Mouse (Mus musculus): ENCODE measurements at regions not wholly inside any gene's neighbourhood (a gene's known extent, or its start where the extent isn't known, plus 50 kb on each side); places are given as distances from the start of the nearest gene placed in this dataset.
"Not testable (repeated sequence)": the region's sequence is repeated elsewhere in the genome, so short reads cannot be mapped to it uniquely, and the experiment has no call there.

DNA sequence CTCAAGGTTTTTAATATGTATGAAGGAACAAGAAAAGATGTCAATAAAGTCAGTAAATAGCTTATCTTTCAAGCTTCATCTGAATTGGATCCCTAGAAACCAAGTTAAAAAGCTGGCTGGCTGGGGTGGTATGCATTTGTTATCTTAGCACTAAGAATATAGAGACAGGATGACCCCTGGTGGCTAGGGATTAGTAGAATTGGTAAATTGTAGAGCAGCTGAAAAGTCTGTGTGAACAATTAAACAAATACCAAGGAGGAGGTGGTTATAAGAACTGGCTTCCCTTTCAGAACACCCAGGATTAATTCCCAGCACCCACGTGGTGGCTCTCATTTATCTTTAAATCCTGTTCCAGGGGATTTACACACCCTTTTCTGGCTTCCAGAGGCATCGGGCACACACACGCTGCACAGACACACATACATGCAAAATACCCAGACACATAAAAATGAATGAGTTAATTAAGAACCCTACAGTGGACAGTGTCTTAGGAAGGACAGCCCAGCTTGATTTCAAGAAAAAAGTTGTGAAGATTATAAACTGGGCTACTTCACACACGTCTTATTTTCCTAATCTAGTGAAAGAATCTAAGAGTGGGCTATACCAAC, 170.5 kb downstream of the Pdzph1 start:
- DNase-seq = no peak

DNA sequence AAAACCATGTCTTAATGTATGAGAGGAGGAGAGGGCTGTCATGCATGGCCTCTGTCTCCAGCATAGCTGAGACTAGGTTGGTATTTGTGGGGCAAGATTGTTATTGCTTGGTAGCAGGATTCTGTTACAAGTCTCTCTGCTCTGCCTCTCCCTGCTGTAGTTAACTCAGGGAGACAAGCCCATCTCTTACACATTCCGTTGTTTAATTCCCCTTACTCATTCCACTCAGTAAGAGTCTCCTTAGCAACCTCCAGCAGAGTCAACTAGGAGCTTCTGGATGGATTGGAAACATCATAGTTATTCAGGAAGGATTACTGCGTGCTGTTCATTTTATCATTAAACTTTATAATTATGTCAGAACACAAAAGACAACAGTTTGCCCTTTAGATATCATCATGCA, 171.8 kb downstream of the Pdzph1 start:
- no peak for DNase-seq

DNA sequence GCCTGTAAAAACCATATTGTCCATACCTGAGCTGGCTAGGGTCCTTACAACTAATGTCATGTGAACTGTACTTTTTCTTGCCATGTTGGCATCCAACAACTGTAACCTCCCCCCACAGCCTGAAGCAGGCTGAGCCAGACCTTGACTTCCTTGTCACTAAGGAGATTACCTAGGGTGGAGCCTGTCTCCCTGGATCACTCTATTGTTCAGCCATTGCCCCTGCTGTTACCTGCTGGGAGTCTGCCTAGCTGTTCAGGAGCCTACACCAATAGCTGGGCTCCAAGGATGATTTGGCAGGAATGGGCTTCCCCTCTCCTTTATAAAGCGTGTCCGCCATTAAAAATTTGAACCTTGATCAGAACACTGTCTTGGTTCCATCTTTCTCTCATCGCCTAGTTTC, 215.7 kb downstream of the Pdzph1 start:
- not testable (repeated sequence) for DNase-seq

DNA sequence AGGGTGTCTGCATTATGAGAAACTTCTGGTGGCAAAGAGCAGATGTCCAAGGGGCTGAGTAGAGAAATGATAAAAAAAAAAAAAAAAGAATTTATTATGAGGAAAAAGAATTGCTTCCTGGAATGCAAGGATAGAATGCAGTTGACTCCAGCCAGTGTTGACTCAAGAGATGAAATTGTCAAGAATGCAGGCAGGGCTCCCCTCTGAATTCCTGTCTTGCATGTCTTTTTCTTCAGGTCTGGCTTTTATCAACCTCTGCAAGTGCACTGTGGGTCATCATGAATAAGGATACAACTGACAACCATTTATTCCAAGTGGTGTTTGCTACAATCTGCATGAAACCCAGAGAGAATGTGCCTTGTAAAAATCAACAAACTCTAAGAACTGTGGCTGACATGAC, 217.6 kb downstream of the Pdzph1 start:
- no peak for DNase-seq

DNA sequence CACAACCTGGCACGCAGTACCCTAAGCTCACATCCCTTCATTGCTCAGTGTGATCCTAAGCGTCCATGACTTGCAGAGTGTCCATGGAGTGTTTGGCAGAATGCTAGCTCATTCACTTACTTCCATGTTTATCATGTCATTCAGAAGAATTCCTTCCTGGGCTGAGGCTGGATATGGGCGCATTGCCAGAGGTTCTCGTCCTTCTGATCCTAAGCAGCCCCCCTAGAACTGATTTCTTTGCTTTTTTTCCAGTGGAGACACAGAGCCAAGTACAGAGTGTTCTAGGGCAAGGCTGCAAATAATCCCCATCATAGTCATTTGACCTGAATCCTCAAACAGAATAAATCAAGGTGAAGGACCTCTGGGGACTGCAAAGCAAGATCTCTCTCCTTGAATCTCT, 226.0 kb downstream of the Pdzph1 start:
- peak; percentile 10 for DNase-seq

DNA sequence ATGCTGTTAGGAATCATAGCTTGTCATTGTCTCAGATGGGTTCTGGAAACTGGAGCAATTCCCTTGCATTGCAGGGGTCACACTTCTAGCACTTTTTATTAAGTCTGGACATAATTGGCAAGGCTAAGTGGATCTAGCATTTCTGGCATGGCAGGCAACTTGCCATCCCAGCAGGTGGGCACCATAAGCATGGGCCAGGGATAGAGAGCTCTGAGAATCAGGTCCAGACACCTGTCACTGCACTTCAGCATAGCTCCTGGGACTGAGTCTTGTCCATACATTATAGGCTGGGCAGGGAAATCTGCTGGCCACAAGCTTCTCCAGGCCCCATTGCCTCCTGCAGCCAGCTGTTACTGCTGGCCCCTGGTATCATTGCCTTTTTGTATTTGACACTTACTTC, 242.2 kb downstream of the Pdzph1 start:
- no peak for DNase-seq

DNA sequence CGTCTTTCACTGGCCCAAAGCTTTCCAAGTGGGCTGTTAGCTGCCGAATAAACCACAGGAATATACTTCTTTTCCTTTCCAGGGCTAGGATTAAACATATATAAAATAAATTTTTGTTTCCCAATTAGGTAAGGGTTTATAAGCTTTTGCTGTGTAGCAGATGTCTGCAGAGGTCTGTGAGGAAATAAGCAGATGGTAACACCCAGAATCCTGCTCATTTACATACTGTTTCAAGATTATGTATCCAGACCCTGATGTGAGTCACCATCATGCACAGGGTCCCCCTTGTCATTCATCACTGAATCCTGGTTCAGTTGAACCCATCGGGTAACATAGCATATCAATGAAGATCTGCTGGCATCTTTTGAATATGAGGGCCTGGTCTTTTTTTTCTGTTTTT, 242.9 kb downstream of the Pdzph1 start:
- no peak for DNase-seq

DNA sequence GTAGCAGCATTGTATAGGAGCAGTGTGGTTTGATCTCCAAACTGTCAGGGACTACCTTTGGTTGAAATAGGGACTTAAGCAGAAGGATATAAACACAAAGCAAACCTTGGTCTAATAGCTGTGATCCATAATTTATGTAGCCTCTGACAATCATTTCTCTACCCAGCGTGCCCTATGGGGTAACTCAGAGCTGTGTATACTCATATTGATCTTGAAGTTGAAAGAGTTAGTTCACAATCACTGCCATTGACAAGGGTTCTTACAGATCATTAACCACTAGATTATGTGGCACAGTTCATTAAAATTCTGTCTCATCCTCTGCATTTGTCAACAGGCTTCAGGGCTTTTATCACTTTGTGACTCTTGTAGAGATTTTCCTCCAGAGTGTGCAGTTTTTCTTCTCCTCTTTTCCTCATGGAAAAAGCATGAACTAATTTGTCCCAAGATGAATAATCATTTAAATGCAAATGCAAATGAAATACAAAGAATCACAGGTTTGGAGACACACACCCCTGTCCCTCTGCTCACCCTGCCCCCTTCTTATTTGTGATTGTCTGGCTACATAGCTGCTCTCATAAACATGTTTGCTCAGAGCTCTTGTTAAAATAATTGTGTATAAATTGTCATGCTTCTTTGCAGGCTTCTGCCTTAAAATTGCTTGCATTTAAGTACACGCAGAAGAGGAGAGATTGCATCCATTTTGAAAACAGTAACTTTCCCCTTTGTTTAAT, 280.3 kb downstream of the Pdzph1 start:
- no peak for DNase-seq

DNA sequence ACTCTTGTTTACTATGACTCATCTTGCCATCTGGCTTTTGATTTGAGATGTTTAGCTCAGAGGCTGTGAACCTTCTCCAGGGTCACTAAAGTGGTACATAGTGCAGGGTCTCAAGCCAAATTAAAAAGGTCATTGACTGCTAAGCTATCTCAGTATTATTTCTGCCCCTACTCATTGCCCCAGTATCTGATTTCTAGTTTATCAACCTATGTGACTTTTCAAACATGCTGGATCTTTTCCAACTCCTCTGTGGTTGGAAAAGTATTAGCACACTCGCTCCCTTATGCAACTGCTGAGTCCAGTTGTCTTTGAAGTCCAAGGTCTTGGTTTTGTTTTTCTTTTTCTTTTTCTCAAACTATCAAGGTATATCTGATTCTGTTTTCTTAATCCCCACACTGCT, 301.0 kb downstream of the Pdzph1 start:
- no peak for DNase-seq

DNA sequence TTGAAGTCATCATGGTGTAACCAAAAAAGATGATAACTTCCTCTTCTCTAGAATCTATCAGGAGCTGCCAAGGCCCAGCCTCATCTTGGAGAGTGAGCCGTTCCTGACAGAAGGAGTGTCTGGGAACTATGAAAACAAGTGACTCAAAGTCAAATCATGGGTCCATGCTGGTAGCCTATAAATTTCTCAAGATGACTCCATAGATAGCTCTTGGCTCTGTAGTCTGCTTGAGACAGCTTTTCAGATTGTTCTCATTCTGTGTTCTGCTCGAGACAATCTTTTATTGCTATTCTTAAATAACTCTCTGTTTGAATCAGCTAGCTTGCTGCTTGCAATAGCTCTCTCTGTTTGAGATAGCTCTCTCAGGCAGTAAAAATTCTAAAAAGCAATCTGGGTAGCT, 318.9 kb downstream of the Pdzph1 start:
- no peak for DNase-seq

DNA sequence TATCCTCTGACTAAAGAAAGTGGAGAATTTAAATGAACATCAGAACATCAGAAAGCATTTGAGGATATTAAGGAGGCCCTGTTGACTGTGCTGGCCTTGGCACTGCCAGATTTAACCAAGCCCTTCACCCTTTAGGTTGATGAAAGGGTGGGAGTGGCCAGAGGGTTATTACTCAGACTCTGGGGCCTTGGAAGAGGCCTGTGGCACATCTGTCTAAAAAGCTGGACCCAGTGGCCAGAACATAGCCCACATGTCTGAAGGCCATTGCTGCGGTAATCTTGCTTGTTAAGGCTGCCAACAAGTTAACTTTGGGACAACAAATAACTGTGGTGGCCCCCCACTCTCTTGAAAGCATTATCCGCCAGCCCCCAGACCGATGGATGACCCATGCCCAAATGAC, 323.1 kb downstream of the Pdzph1 start:
- DNase-seq = no peak

DNA sequence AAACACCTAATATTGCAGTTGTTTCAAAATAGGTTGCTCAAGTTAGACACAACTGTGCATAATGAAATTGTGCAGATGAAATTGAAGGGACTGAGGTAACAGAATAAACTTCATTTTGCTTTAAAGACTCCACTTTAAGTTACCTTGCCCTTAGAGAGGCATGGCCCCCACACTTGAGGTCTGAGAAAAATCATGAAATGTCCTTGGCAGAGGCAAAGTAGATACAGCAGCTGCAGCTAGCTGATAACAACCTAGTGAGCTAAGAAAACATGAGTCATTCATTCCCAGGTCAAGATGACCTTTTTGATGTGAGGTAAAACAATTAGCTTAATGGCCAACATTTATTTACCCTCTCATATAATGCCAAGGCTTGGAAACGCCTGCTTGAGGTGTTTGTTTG, 347.4 kb downstream of the Pdzph1 start:
- no peak for DNase-seq

DNA sequence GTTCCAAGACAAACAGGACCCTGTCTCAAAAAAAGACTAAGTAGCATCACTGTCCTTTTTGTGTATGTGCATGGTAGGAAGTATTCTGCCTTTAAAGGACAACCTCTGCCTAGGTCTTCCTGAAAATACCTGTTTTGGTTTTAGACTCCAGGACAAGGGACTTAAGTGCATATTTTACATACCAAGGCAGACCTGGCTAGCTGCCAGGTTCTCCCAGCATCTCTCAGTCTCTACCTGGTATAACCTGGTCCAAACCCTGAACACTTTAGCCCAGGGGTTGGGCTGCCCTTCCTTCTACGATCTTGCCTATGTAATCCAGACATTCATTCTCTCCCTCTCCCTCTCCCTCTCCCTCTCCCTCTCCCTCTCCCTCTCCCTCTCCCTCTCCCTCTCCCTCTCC, 348.9 kb downstream of the Pdzph1 start:
- DNase-seq = no peak

DNA sequence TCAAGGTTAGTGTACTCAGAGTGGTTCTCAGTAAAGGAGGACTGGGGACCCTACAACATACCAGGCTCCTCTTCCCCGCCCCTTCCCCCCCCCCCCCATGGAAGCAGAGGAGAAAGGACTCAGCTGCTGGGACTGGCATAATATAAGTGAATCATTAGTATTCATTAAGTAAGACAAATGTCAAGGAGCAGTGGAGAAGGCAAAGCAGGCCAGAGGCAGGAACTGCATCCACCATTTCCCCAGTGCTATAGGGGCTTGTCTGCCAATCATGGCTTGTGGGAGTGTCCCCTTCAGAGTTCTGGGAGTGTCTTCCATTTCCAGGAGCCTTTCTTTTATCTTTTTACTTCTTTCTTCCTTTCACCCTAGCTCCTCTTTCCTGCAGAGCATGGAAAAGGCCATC, 392.3 kb downstream of the Pdzph1 start:
- no peak for DNase-seq

DNA sequence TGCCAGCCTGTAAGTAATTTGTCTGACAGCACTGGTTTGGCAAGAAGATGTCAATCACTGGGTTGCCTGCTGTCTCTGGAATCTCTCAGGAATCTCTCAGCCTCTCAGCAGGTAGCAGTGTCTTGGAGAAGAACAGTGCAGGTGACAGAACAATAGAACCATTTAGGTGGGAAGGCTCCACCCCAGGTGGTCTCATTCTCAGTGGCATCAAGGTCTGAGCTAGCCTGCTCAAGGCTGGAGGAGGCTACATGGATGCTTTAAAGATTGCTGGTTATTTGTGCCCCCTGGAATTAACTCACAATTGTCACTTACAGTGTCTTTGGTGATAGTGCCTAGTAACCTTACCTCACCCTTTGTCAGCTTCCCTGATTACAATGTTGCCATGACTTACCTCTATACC, 394.5 kb downstream of the Pdzph1 start:
- no peak for DNase-seq

DNA sequence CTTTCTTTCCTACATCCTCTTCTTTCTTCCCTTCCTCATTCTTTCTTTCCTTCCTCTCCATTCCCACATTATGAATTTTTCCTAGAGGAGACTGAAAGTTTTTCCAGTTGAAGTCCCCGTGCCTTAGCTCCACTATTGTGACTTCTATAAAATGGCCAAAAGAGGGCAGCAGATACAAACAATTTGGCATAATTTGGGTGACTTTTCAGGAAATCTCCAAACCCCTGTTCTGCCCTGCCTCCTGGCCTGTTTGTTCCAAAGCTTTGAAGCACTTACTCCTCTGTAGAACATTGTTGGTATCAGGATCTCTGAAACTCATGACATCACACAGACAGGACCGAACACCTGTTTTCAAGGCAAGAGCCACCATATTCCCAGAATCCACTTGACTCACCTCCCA, 403.2 kb downstream of the Pdzph1 start:
- peak; percentile 6 for DNase-seq

DNA sequence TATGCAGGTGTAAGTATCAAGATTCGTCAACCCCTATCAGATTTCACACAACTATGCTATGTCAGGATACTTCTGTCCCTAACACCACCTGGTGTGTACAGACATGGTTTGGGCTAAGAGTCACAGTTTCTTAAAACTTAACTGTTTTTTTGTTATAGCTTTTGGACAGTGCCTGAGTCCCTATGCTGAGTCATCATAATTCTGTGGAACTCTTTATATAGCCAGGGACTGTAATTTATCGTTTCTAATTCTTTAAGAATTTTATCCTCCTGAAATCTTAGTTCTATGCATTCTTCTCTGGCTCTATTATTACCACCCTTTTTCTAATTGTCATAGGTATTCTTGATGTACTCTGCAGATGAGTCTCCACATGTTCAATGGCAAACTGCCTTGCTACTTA, 418.3 kb downstream of the Pdzph1 start:
- no peak for DNase-seq

Data from heart, postnatal 4 days (tissue).